Mouse (Mus musculus): ENCODE measurements around the gene Deaf1. TPM values are rescaled to one million over a fixed set of nuclear protein-coding genes. Genes with fewer than 3 reads are reported as not detected.

Deaf1 gene
- total and polyA plus RNA-seq, 3 experiments, result 3.5 to 31.6 (median 10.0) TPM

- Histone ChIP-seq H3K79me2 (replicated peaks; ENCODE audit: control insufficient read depth, extremely low read depth, insufficient read depth, poor library complexity, severe bottlenecking) (no peaks in the 10 kb centered on the region), H3K9ac (ENCODE audit: insufficient read depth, low read depth) (no peak within 1 kb of the TSS), H3K4me2 (ENCODE audit: insufficient read depth, low read depth, poor library complexity, severe bottlenecking) (no peak within 1 kb of the TSS), H3K27me3 (replicated peaks) (no peaks in the 10 kb centered on the region), H3K36me3 (replicated peaks in 1 of 2; ENCODE audit: control insufficient read depth in 1 of 2, insufficient read depth in 1 of 2, low read length in 1 of 2) (peaks cover 3% of the 10 kb centered on the region in 2 experiments), H3K4me3 (replicated peaks in 1 of 3; ENCODE audit: low read depth in 2 of 3, low read length in 2 of 3, poor library complexity in 1 of 3) (no peak within 1 kb of the TSS), H3K4me1 (ENCODE audit: control insufficient read depth in 1 of 2, insufficient read depth in 2 of 2) (peaks cover 3 to 5% of the 10 kb centered on the region in 2 experiments; a peak in 2 of 4 replicates), H3K9me3 (replicated peaks; ENCODE audit: low read length) (no peaks in the 10 kb centered on the region), H3K27ac (ENCODE audit: insufficient read depth, low read depth) (no peak within 1 kb of the TSS)
- dilution Hi-C loops (cut with MboI; ENCODE audit: extremely low pct_ligation_motif_present, extremely low pct_unique_long_range_greater_than_20kb, low sequenced_read_pairs) (no loop called here), in situ Hi-C loops (cut with MboI; ENCODE audit: low pct_ligation_motif_present, low pct_unique_long_range_greater_than_20kb, low sequenced_read_pairs) (no loop called here)
- no peak for DNase-seq (ENCODE audit: extremely low read depth)
- TF ChIP-seq IRF4 (IDR thresholded peaks at IDR 0.05; ENCODE audit: low read depth, low read length), result no peak
- TF ChIP-seq ZNF384 (IDR thresholded peaks at IDR 0.05; ENCODE audit: low read depth, low read length), result no peak
- TF ChIP-seq SMC3 (IDR thresholded peaks at IDR 0.05; ENCODE audit: low read depth, low read length), result no peak
- TF ChIP-seq USF1 (IDR thresholded peaks at IDR 0.05; ENCODE audit: low read depth, low read length), result no peak
- no peak for TF ChIP-seq SIN3A (IDR thresholded peaks at IDR 0.05; ENCODE audit: low read length)
- no peak for TF ChIP-seq GABPA (IDR thresholded peaks at IDR 0.05; ENCODE audit: insufficient replicate concordance, low read depth, low read length)
- no peak for TF ChIP-seq EP300 (IDR thresholded peaks at IDR 0.05; ENCODE audit: low read length)
- TF ChIP-seq NELFE (IDR thresholded peaks at IDR 0.05; ENCODE audit: low read depth, low read length), result no peak
- TF ChIP-seq HCFC1 (IDR thresholded peaks at IDR 0.05; ENCODE audit: low read depth, low read length), result no peak
- no peak for TF ChIP-seq CTCF (conservative IDR thresholded peaks at IDR 0.05 in 1 of 2, IDR thresholded peaks at IDR 0.05 in 1 of 2; ENCODE audit: low read depth in 2 of 2, low read length in 2 of 2)
- TF ChIP-seq MAX (IDR thresholded peaks at IDR 0.05; ENCODE audit: low read length), result no peak
- TF ChIP-seq POLR2AphosphoS2 (IDR thresholded peaks at IDR 0.05; ENCODE audit: low read depth, low read length), result no peak
- TF ChIP-seq CHD1 (IDR thresholded peaks at IDR 0.05; ENCODE audit: low read depth, low read length), result no peak
- TF ChIP-seq POLR2A (IDR thresholded peaks at IDR 0.05; ENCODE audit: low read depth, low read length), result no peak
- no peak for TF ChIP-seq ELF1 (IDR thresholded peaks at IDR 0.05; ENCODE audit: low read depth, low read length)
- no peak for TF ChIP-seq RAD21 (IDR thresholded peaks at IDR 0.05; ENCODE audit: low read depth, low read length)
Observed at GRCm38 (mm10) chr7:141291921-141292582, 35.4 kb downstream of the Deaf1 start, which contains the start of gene Drd4. Gene Drd4 (plus strand): TSS chr7:141292006.

- Histone ChIP-seq H3K4me1 (ENCODE audit: control insufficient read depth in 1 of 2, insufficient read depth in 2 of 2) (peaks cover 0 to 3% of the 10 kb centered on the region in 2 experiments; a peak in 1 of 4 replicates), H3K36me3 (replicated peaks in 1 of 2; ENCODE audit: control insufficient read depth in 1 of 2, insufficient read depth in 1 of 2, low read length in 1 of 2) (no peaks in the 10 kb centered on the region), H3K79me2 (replicated peaks; ENCODE audit: control insufficient read depth, extremely low read depth, insufficient read depth, poor library complexity, severe bottlenecking) (no peaks in the 10 kb centered on the region), H3K4me3 (replicated peaks in 1 of 3; ENCODE audit: low read depth in 2 of 3, low read length in 2 of 3, poor library complexity in 1 of 3) (no peak overlapping the region), H3K27me3 (replicated peaks) (no peaks in the 10 kb centered on the region), H3K9ac (ENCODE audit: insufficient read depth, low read depth) (no peak overlapping the region), H3K27ac (ENCODE audit: insufficient read depth, low read depth) (no peak overlapping the region), H3K9me3 (replicated peaks; ENCODE audit: low read length) (no peaks in the 10 kb centered on the region), H3K4me2 (ENCODE audit: insufficient read depth, low read depth, poor library complexity, severe bottlenecking) (no peak overlapping the region)
- no peak for TF ChIP-seq UBTF (IDR thresholded peaks at IDR 0.05; ENCODE audit: low read depth, low read length)
- no peak for TF ChIP-seq ZKSCAN1 (IDR thresholded peaks at IDR 0.05; ENCODE audit: borderline replicate concordance, low read depth, low read length)
- no peak for TF ChIP-seq NRF1 (IDR thresholded peaks at IDR 0.05; ENCODE audit: low read depth, low read length)
- TF ChIP-seq USF2 (conservative IDR thresholded peaks at IDR 0.05; ENCODE audit: low read depth, low read length), result no peak
- TF ChIP-seq ELF1 (IDR thresholded peaks at IDR 0.05; ENCODE audit: low read depth, low read length), result no peak
- TF ChIP-seq CHD2 (IDR thresholded peaks at IDR 0.05; ENCODE audit: low read length), result no peak
- no peak for TF ChIP-seq SIN3A (IDR thresholded peaks at IDR 0.05; ENCODE audit: low read length)
- no peak for TF ChIP-seq USF1 (IDR thresholded peaks at IDR 0.05; ENCODE audit: low read depth, low read length)
- TF ChIP-seq HCFC1 (IDR thresholded peaks at IDR 0.05; ENCODE audit: low read depth, low read length), result no peak
- TF ChIP-seq MXI1 (IDR thresholded peaks at IDR 0.05; ENCODE audit: low read depth, low read length), result no peak
- in situ Hi-C loops (cut with MboI; ENCODE audit: low pct_ligation_motif_present, low pct_unique_long_range_greater_than_20kb, low sequenced_read_pairs), result no loop called here
- dilution Hi-C loops (cut with MboI; ENCODE audit: extremely low pct_ligation_motif_present, extremely low pct_unique_long_range_greater_than_20kb, low sequenced_read_pairs), result no loop called here
- no peak for DNase-seq (ENCODE audit: extremely low read depth)
Observed at GRCm38 (mm10) chr7:141288042-141288441, 39.4 kb downstream of the Deaf1 start.

All from CH12.LX (cell line).